Mouse (Mus musculus): ENCODE measurements around the gene Ralgds. TPM values are rescaled to one million over a fixed set of nuclear protein-coding genes. Genes with fewer than 3 reads are reported as not detected.
A peak's percentile ranks its signal among the peaks of the same experiment; 100 is the strongest.

Gene Ralgds
- total and polyA plus RNA-seq, 3 experiments = 9.7 to 19.5 (median 12.2) TPM

DNA sequence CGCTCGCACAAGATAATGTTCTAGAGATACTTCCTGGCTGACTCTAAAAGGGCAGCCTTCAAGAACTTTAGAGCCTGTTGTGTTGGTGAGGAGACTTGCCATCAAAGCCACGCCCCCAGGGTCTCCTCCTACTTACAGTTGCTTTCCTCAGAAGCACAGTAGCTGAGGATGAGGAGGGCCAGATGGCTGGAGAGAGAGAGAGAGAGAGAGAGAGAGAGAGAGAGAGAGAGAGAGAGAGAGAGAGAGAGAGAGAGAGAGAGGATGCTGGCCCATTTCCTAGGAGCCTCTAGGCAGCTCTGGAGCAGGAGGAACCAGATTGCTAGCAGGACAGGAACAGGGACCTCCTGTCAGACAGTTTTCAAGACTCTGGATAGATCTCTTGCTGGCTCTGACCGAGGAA is 23.2 kb downstream of the Ralgds start:
- no peaks in the 10 kb centered on the region for H3K36me3 ChIP-seq (ENCODE audit: control insufficient read depth, insufficient read depth, low read length)
- no peak overlapping the region for H3K4me3 ChIP-seq
- no peaks in the 10 kb centered on the region for H3K27me3 ChIP-seq (ENCODE audit: control insufficient read depth, insufficient read depth, low read length)
- peaks cover 38% of the 10 kb centered on the region for H3K4me1 ChIP-seq (ENCODE audit: control insufficient read depth, insufficient read depth, low read length)
- intact Hi-C loops (cut with DNase I) = no loop called here
- H3K79me2 ChIP-seq (replicated peaks; ENCODE audit: control insufficient read depth, insufficient read depth, low read length) = no peaks in the 10 kb centered on the region
- no peak overlapping the region for H3K9ac ChIP-seq (ENCODE audit: low read depth, low read length)
- peak overlapping the region; percentile 47; the same call in 1 of the 2 replicates for H3K27ac ChIP-seq
- peak; percentile 36 to 46 for DNase-seq
- no peak for TF ChIP-seq EP300 (IDR thresholded peaks at IDR 0.05; ENCODE audit: insufficient read depth, low read depth, low read length)
- no peak for TF ChIP-seq CTCF (IDR thresholded peaks at IDR 0.05)
- no peak for TF ChIP-seq POLR2A (IDR thresholded peaks at IDR 0.05; ENCODE audit: insufficient read depth, low read depth, low read length)
- WGBS = 35% methylated on average over 4 of the region's 4 CpGs

DNA sequence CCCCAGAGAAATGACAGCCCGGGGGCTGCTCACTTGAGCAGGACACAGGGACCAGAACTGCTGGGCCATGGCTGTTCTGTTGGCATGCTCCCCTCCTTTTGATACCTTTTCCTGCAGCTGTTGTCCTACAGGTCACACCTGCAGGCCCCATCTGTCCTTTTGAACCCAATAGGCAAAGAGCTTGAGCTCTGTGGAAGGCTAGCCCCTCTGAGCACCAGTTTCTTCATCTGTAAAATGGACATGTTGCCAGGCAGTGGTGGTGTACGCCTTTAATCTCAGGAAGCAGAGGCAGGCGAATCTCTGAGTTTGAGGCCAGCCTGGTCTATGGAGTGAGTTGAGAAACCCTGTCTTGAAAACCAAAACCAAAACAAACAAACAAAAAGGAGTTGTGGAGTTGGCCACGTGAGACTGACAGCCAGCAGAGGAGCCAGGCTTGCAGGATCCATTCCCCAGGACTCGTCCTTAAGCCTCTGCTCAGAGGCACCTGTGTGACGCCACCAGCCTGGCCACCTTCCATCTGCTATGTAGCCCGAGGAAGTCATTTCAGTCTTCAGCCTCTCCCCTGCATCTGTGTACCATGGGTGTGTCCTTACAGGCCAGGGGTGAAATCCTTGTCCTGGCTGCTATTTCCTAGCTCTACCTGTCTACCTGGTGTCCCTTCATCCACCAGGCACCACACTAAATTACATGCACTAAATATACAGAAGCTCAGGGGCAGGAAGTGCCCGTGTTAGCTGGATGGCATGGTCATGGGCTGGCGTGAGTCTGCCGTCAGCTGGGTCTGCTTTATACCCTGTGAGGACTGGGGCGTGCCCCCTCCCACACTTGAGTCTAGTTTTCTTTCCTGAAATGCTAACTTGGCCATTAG is 24.1 kb downstream of the Ralgds start:
- peak overlapping the region; percentile 47; the same call in 1 of the 2 replicates for H3K27ac ChIP-seq
- H3K4me1 ChIP-seq (ENCODE audit: control insufficient read depth, insufficient read depth, low read length) = peaks cover 37% of the 10 kb centered on the region
- H3K4me3 ChIP-seq = no peak overlapping the region
- WGBS = 69% methylated on average over 11 of the region's 11 CpGs
- no peaks in the 10 kb centered on the region for H3K79me2 ChIP-seq (replicated peaks; ENCODE audit: control insufficient read depth, insufficient read depth, low read length)
- no peaks in the 10 kb centered on the region for H3K27me3 ChIP-seq (ENCODE audit: control insufficient read depth, insufficient read depth, low read length)
- DNase-seq = no peak
- intact Hi-C loops (cut with DNase I) = no loop called here
- no peaks in the 10 kb centered on the region for H3K36me3 ChIP-seq (ENCODE audit: control insufficient read depth, insufficient read depth, low read length)
- H3K9ac ChIP-seq (ENCODE audit: low read depth, low read length) = no peak overlapping the region
- TF ChIP-seq EP300 (IDR thresholded peaks at IDR 0.05; ENCODE audit: insufficient read depth, low read depth, low read length) = no peak
- TF ChIP-seq CTCF (IDR thresholded peaks at IDR 0.05) = no peak
- TF ChIP-seq POLR2A (IDR thresholded peaks at IDR 0.05; ENCODE audit: insufficient read depth, low read depth, low read length) = no peak

DNA sequence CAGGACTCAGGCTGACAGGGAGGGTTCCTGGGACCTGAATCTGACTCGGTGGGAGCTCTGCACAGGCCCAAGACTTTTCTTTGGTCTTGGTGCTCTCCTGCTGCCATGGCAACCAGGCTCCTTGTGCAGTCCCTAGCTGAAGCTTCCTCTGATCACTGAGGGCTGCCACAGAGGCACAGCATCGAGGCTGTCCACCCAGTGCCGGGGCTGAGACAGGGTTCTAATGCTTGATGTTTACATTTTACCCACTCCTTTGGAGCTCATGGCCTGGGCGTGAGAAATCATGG is 24.7 kb downstream of the Ralgds start:
- no peaks in the 10 kb centered on the region for H3K79me2 ChIP-seq (replicated peaks; ENCODE audit: control insufficient read depth, insufficient read depth, low read length)
- H3K27me3 ChIP-seq (ENCODE audit: control insufficient read depth, insufficient read depth, low read length) = no peaks in the 10 kb centered on the region
- H3K4me1 ChIP-seq (ENCODE audit: control insufficient read depth, insufficient read depth, low read length) = peaks cover 37% of the 10 kb centered on the region
- 70% methylated on average over 4 of the region's 4 CpGs for WGBS
- H3K9ac ChIP-seq (ENCODE audit: low read depth, low read length) = no peak overlapping the region
- no peak for DNase-seq
- intact Hi-C loops (cut with DNase I) = no loop called here
- no peak overlapping the region; the same call in 1 of the 2 replicates for H3K27ac ChIP-seq
- TF ChIP-seq EP300 (IDR thresholded peaks at IDR 0.05; ENCODE audit: insufficient read depth, low read depth, low read length) (no peak), CTCF (IDR thresholded peaks at IDR 0.05) (no peak), POLR2A (IDR thresholded peaks at IDR 0.05; ENCODE audit: insufficient read depth, low read depth, low read length) (no peak)
- no peak overlapping the region for H3K4me3 ChIP-seq
- H3K36me3 ChIP-seq (ENCODE audit: control insufficient read depth, insufficient read depth, low read length) = no peaks in the 10 kb centered on the region

DNA sequence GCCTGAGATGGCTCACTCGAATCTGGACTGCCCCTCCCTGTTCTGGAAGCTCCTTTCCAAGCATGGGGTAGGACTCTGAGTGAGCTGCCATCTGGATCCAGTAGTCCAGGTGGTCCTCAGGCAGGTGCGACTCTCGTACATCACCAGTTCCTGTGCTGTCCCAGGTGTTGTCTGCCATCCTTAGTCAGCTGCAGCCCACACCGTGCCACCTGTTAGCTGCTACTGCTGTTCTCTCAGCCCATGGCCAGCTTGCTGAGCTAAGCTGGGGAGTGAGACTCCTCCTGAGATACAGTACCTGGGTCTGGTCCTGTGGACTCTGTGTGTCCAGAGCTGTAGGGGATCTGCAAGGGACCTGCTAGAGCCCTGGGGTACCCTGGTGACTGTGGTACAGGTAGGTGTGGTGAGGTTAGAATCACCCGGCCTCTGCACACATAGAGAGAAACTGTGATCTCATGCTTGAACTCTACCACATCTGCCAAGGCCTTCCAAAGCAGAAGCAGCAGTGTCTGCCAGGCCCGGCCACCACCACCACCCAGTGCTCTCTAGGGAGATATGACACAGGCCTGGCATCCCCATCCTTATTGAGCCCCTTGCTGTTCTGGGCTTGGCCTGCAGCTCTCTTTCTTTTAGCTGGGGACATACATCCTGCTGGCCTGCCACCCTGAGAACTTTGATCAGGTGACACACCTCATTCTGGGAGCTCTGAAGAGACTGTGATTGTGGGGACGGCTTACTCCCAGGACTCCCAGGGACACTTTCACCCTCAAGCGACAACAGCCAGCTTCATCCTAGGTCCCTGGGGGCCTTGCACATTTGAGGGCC is 25.3 kb downstream of the Ralgds start:
- no peak for TF ChIP-seq CTCF (IDR thresholded peaks at IDR 0.05)
- no peak for TF ChIP-seq EP300 (IDR thresholded peaks at IDR 0.05; ENCODE audit: insufficient read depth, low read depth, low read length)
- no peak for TF ChIP-seq POLR2A (IDR thresholded peaks at IDR 0.05; ENCODE audit: insufficient read depth, low read depth, low read length)
- Histone ChIP-seq H3K4me1 (ENCODE audit: control insufficient read depth, insufficient read depth, low read length) (peaks cover 33% of the 10 kb centered on the region), H3K27ac (no peak overlapping the region), H3K27me3 (ENCODE audit: control insufficient read depth, insufficient read depth, low read length) (no peaks in the 10 kb centered on the region), H3K79me2 (replicated peaks; ENCODE audit: control insufficient read depth, insufficient read depth, low read length) (no peaks in the 10 kb centered on the region), H3K4me3 (no peak overlapping the region), H3K36me3 (ENCODE audit: control insufficient read depth, insufficient read depth, low read length) (no peaks in the 10 kb centered on the region), H3K9ac (ENCODE audit: low read depth, low read length) (no peak overlapping the region)
- intact Hi-C loops (cut with DNase I) = no loop called here
- 64% methylated on average over 8 of the region's 8 CpGs for WGBS
- no peak for DNase-seq

DNA sequence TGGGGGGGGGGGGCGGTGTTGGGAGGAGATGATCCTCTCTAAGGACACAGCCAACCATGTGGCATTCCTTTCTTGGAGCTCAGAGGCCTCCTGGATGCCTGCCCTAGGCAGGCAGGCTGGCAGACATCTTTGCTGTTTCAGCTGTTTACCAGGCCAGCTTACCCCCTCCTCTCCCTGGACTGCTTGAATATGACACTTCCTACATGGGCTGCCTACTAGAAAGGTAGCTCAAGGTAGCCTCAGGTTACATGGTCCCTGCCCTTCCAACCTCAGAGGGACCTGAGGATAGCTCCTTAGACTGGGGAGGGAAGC is 25.8 kb downstream of the Ralgds start:
- peaks cover 32% of the 10 kb centered on the region for H3K4me1 ChIP-seq (ENCODE audit: control insufficient read depth, insufficient read depth, low read length)
- intact Hi-C loops (cut with DNase I) = no loop called here
- peak overlapping the region; percentile 34 for H3K27ac ChIP-seq
- H3K79me2 ChIP-seq (replicated peaks; ENCODE audit: control insufficient read depth, insufficient read depth, low read length) = no peaks in the 10 kb centered on the region
- no peak overlapping the region for H3K4me3 ChIP-seq
- 67% methylated on average over 1 of the region's 1 CpGs for WGBS
- no peaks in the 10 kb centered on the region for H3K36me3 ChIP-seq (ENCODE audit: control insufficient read depth, insufficient read depth, low read length)
- no peak overlapping the region for H3K9ac ChIP-seq (ENCODE audit: low read depth, low read length)
- TF ChIP-seq CTCF (IDR thresholded peaks at IDR 0.05) (no peak), POLR2A (IDR thresholded peaks at IDR 0.05; ENCODE audit: insufficient read depth, low read depth, low read length) (no peak), EP300 (IDR thresholded peaks at IDR 0.05; ENCODE audit: insufficient read depth, low read depth, low read length) (no peak)
- DNase-seq = no peak
- no peaks in the 10 kb centered on the region for H3K27me3 ChIP-seq (ENCODE audit: control insufficient read depth, insufficient read depth, low read length)

DNA sequence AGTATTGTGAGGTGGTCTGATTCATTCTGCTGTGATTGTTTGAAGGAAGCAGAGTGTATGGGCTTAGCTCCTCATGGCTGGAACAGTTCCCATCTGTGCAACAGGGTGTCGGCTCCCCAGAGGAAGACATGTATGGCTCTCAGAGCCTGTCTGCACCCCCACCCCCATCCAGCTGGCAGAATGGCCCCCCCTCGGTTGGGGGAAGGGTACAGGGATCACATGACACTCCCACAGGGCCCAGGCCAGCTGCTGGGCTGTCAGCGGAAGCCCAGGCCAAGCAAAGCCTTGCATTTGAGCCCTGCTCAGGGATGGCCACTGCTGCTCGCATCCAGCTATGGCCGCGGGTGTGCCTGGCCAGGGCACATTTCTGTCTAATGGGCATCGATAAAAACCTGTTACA is 26.3 kb downstream of the Ralgds start:
- peak overlapping the region; percentile 34 for H3K27ac ChIP-seq
- no peaks in the 10 kb centered on the region for H3K36me3 ChIP-seq (ENCODE audit: control insufficient read depth, insufficient read depth, low read length)
- H3K79me2 ChIP-seq (replicated peaks; ENCODE audit: control insufficient read depth, insufficient read depth, low read length) = no peaks in the 10 kb centered on the region
- intact Hi-C loops (cut with DNase I) = no loop called here
- no peak for TF ChIP-seq EP300 (IDR thresholded peaks at IDR 0.05; ENCODE audit: insufficient read depth, low read depth, low read length)
- TF ChIP-seq POLR2A (IDR thresholded peaks at IDR 0.05; ENCODE audit: insufficient read depth, low read depth, low read length) = no peak
- TF ChIP-seq CTCF (IDR thresholded peaks at IDR 0.05) = no peak
- no peak overlapping the region for H3K4me3 ChIP-seq
- 19% methylated on average over 7 of the region's 7 CpGs for WGBS
- peak; percentile 71 for DNase-seq
- H3K27me3 ChIP-seq (ENCODE audit: control insufficient read depth, insufficient read depth, low read length) = no peaks in the 10 kb centered on the region
- H3K9ac ChIP-seq (ENCODE audit: low read depth, low read length) = no peak overlapping the region
- peaks cover 29% of the 10 kb centered on the region for H3K4me1 ChIP-seq (ENCODE audit: control insufficient read depth, insufficient read depth, low read length)
